Mouse (Mus musculus): Measurements from ENCODE around the gene Rtp2. TPM values are rescaled to one million over a fixed set of nuclear protein-coding genes. Genes with fewer than 3 reads are reported as not detected.
"Not testable (repeated sequence)": the region's sequence is repeated elsewhere in the genome, so short reads cannot be mapped to it uniquely, and the experiment has no call there.

Rtp2 gene
- total RNA-seq, 2 experiments from 2014 or later = 0.45 TPM; not detected in 1

DNA sequence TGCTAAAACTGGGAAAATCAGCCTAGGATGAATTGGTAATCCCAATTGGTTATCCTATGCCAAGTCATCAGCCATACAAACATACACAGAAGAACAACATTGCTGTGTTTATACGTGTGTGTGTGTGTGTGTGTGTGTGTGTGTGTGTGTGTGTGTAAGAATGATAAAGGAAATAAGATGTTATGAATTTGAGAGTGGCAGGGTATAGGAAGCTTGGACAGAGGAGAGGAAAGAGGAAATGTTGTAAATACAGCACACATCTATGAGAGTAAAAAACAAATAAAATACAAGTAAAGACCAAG is 21.7 kb upstream of the Rtp2 start:
- intact Hi-C loops (cut with DNase I) = loop anchor here (1.0 kb wide), 2 partner anchors 404 to 502 kb away; no protein-coding TSS in a partner anchor
- DNase-seq (ENCODE audit: extremely low spot score in 1 of 2, low spot score in 2 of 2) = no peak

GRCm38 (mm10) chr16:23953189-23953958 is 21.2 kb upstream of the Rtp2 start:
- peak in 1 of 2 experiments; percentile 69 for DNase-seq (ENCODE audit: extremely low spot score in 1 of 2, low spot score in 2 of 2)
- intact Hi-C loops (cut with DNase I) = loop anchor here (1.0 kb wide), 2 partner anchors 403 to 501 kb away; no protein-coding TSS in a partner anchor

DNA sequence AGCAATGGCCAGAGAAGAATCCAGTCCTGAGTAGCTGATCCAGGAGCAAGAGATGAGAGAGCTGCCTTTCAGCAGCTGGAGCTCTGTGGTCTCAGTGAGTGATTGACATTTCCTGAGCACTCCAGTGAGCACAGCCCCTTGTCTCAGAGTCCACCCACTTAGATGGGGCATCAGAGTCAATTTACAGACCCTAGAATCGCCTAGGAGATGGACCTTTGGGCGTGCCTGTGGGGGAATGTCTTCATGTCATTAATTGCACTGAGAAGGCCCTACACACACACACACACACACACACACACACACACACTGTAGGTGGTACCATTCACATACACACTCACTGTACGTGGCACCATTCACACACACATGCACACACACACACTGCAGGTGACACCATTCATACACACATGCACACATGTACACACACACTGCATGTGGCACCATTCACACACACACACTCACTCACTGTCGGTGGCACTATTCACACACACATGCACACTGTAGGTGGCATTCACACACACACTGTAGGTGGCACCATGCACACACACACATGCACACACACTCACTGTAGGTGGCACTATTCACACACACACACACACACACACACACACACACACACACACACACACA is 20.0 kb upstream of the Rtp2 start:
- DNase-seq (ENCODE audit: extremely low spot score in 1 of 2, low spot score in 2 of 2) = no peak
- intact Hi-C loops (cut with DNase I) = no loop called here

DNA sequence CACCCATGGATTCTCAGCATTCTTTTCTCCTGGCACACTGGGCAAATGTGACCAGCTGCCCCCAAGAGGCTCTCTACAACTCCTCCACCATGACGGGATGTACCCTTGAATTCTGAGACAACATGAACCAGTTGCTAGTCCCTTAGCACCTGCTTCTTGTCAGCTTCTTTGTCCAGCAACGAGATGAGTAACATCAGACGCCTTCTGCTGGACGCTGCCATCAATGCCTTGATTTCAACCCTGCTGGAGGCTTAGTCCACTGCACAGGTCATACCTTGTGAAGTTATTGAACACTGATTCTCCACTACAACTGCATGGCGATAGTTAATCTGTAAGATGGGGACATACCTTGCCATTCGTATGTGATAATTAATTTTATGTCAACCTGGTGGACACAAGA is 15.5 kb upstream of the Rtp2 start:
- intact Hi-C loops (cut with DNase I) = no loop called here
- DNase-seq (ENCODE audit: extremely low spot score in 1 of 2, low spot score in 2 of 2) = no peak

- intact Hi-C loops (cut with DNase I) = no loop called here
- no peak for DNase-seq (ENCODE audit: extremely low spot score in 1 of 2, low spot score in 2 of 2)
Measured at GRCm38 (mm10) chr16:23944801-23945200, 12.6 kb upstream of the Rtp2 start.

DNA sequence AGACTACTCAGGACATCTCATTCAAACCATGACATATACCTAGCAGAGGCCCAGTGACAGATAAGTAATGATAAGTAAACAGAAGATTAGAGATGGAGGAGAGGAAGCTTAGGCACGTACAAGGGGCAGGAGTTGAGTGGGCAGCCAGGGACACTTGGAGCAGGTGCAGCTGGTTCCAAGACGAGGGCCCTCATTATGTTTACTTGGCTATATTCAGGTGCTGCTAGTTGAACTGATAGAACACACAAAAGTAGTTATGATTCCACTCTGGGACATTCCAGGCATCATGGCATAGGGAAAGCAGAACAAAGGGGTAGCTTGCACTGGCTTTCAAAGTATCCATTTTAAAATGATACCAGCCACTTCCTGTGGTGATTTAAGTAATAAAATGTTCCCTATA is 2.2 kb upstream of the Rtp2 start:
- intact Hi-C loops (cut with DNase I) = no loop called here
- DNase-seq (ENCODE audit: extremely low spot score in 1 of 2, low spot score in 2 of 2) = no peak

- intact Hi-C loops (cut with DNase I) = no loop called here
- DNase-seq (ENCODE audit: extremely low spot score in 1 of 2, low spot score in 2 of 2) = no peak
Measured at GRCm38 (mm10) chr16:23931275-23931674, 919 bp downstream of the Rtp2 start.

DNA sequence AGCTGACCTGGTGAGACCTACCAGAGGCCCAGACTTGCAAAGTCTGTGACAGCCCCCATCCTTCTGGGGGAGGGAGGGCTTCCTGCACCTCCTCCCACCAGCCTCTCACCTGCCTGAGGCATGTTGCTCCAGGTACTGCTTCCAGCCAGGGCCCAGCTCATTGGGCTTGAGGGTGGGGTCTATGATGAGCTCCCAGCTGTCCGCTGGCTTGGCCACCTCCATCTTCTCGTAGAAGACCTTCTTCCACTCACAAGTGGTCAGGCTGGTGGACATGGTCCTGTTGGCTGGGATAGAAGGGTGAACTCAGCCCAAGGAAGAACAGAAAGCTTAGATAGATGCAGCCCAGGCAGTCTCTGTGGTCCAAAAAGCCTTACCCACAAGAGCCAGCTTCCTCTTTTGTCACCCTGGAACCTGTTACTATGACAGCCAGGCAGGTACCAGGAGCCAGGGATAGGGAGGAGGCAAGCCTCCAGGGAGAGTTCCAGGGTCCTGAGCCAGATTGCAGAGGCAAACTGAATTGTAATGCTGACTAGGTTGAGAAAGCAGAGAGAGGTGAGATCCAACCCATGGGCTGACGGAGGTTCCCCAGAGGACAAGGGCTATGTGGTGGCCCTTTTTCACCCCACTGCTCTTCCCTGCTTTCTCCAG is 1.6 kb downstream of the Rtp2 start:
- intact Hi-C loops (cut with DNase I) = no loop called here
- DNase-seq (ENCODE audit: extremely low spot score in 1 of 2, low spot score in 2 of 2) = no peak

GRCm38 (mm10) chr16:23927301-23928114 is 4.7 kb downstream of the Rtp2 start:
- DNase-seq (ENCODE audit: extremely low spot score in 1 of 2, low spot score in 2 of 2) = peak in 1 of 2 experiments; percentile 34
- intact Hi-C loops (cut with DNase I) = no loop called here

DNA sequence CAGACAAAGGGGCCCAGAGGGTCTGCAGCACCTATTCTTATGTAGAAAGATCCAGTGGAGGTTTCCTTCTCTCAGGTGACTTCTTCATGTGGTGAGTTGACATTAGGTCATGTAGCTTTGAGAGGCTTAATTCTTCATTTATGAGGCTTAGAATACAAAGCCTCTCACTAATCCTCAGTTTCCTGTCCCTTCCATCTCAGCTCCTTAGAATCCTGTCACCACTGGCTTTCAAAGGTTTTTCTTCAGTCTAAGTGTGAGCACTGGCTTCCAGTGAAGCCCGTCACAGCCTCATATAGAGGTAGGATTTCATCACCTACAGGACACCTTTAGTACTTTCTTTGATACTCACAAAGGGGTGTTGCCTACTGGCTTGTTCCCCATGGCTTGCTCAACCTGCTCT is 9.3 kb downstream of the Rtp2 start:
- intact Hi-C loops (cut with DNase I) = no loop called here

GRCm38 (mm10) chr16:23921697-23922096 is 10.5 kb downstream of the Rtp2 start:
- intact Hi-C loops (cut with DNase I) = no loop called here
- DNase-seq (ENCODE audit: extremely low spot score in 1 of 2, low spot score in 2 of 2) = no peak

More for the DNA sequence above, 9.3 kb downstream of the Rtp2 start:
- no peak for DNase-seq (ENCODE audit: extremely low spot score in 1 of 2, low spot score in 2 of 2)

- no peak for DNase-seq (ENCODE audit: extremely low spot score in 1 of 2, low spot score in 2 of 2)
- intact Hi-C loops (cut with DNase I) = no loop called here
Measured at GRCm38 (mm10) chr16:23919418-23919817, 12.8 kb downstream of the Rtp2 start.

DNA sequence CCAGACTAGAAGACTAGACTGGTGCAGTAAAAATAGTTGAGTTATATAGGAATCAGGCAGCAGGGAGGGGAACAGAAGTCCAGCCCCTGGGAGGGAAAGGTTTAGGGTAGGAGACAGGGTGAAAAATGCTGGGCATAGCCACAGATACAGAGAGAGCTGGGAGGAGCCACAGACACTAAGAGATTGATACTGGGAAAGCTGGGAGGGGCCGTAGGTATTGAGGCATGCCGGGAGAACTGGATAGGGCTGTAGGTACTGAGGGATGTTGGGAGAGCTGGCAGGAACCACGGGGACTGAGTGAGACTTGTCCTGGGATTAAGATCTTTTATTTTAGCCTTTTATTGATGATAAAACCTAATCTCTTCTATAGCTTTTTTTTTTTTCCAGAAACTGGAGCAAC is 18.8 kb downstream of the Rtp2 start:
- DNase-seq (ENCODE audit: extremely low spot score in 1 of 2, low spot score in 2 of 2) = no peak
- intact Hi-C loops (cut with DNase I) = no loop called here

DNA sequence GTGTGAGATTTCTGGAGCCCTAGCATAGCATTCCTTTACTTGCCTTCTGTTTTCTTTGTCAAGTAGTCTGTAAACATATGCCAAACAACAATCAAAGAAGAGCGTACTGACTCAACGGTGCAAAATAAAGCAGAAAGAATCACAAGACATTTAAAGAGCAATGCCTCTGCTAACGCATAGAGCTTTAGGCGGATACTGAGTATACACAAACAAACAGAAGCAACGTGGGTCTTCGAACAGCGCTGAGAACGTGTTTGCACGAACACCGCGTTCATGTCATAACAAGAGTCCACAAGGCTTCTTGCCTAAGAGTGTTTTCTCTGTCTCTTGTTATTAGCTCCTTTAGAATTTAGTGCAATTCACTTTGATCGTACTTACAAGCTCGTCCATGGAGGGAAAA is 19.5 kb downstream of the Rtp2 start:
- intact Hi-C loops (cut with DNase I) = no loop called here

DNA sequence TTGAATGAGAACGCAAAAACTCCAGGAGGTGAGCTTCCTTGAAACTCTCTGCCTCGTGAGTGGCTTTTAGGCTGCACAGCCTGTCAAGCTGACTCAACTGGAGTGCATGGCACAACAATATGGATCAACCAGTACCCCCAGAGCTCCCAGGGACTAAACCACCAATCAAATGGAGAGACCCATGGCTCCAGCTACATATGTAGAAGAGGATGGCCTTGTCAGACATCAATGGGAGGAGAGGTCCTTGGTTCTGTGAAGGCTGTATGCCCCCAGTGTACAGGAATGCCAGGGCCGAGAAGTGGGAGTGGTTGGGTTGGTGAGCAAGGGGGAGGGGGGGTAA is 23.2 kb downstream of the Rtp2 start:
- DNase-seq (ENCODE audit: extremely low spot score in 1 of 2, low spot score in 2 of 2); intact Hi-C loops (cut with DNase I): not testable (repeated sequence)

More for the DNA sequence above, 19.5 kb downstream of the Rtp2 start:
- no peak for DNase-seq (ENCODE audit: extremely low spot score in 1 of 2, low spot score in 2 of 2)

DNA sequence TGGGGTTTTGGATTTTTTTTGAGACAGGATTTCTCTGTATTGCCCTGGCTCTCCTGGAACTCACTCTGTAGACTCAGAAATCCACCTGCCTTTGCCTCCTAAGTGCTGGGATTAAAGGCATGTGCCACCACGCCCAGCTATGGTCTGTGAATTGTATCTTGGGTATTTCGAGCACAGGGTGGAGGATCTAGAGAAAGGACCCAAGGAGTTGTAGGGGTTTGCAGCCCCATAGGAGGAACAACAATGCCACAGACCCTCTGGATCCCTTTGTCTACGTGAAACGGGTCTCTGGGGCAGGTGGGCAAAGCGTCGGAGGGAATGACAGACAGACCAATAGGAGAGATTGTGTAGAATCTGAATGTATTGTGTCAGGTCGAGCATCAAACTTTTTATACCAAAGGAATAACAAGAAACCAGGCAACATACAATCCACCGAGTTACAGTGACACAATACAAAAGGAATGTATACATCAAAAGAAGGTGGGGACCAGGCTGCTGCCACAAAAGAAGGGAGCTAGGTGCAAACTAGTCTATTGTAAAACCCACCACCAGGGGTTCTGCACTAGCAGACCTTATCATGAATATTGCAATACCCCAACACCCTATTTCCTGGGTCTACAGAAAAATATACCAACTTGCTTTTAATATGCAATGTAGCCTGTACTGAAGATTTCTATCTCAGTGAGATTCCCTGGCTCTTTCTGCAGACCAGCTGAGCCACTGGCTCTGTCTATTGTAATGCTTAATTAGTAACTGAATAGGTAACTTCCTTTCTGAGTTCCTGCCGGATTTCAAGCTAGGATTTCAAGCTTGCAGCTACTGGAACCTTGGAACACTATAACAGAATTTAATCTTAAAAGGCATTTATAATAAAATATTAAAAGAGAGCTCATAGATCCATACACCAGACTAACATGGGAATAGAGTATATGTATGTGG is 23.8 kb downstream of the Rtp2 start:
- intact Hi-C loops (cut with DNase I); DNase-seq (ENCODE audit: extremely low spot score in 1 of 2, low spot score in 2 of 2): not testable (repeated sequence)

DNA sequence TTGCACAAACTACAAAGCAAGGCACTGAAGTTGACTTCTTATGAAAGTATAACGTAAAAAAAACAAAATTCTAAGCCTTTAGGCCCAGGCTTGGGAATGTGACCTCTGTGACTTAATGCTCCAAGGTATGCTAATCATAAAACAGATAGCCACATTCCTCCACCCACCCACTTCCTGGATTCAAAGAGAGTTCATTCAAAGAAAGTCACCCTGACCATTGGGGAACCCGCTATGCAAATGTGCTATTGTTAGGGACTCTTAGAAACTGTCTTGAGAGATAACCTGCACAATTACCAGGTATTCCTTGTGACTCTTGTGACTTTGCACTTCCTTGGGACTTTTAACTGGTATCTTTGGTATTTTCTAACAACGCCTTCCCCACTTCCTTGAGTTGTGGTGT is 25.6 kb downstream of the Rtp2 start:
- DNase-seq (ENCODE audit: extremely low spot score in 1 of 2, low spot score in 2 of 2); intact Hi-C loops (cut with DNase I): not testable (repeated sequence)

GRCm38 (mm10) chr16:23901411-23901810 is 30.8 kb downstream of the Rtp2 start:
- intact Hi-C loops (cut with DNase I) = no loop called here
- DNase-seq (ENCODE audit: extremely low spot score in 1 of 2, low spot score in 2 of 2) = no peak
